ENCODE assay signal across 24 mouse cellular contexts in the genomic region with DNA sequence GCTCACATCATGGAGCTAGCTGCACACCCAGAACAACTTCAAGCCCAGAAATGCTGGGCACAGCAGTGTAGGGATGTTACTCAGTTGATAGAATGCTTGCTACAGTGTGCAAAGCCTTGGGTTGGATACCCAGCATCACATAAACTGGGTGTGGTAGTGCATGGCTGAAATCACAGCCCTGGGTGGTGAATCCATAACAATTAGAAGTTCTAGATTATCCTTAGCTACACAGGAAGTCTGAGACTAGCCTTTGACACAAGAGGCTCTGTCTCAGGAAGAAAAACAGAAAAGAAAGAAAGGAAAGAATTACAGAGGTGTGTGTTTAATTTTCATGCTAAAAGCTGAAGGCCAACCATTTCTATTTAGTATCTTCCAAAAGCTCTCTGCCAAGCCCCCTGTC.
DNase-seq lines count a peak whose midpoint lies in the region; ATAC-seq and TF ChIP-seq lines count a peak whose summit lies in the region.
"Had no signal": no experiment of that assay in that cellular context is flagged by ENCODE, and none has a peak within 500 bp of the region (broad histone marks: within the 10 kb centered on the region; RNA-seq: fewer than 3 reads in every experiment).

No protein-coding gene starts in this region.

- no peak overlapping the region for H3K4me2 ChIP-seq in heart, embryonic 12.5 days
- H3K4me2 ChIP-seq in hindbrain, embryonic 12.5 days (replicated peaks), result no peak overlapping the region
- H3K4me2 ChIP-seq in heart, postnatal 0 days (ENCODE audit: low read depth, low read length), result no peak overlapping the region
- H3K4me2 ChIP-seq: forebrain, embryonic 15.5 days; kidney, embryonic 15.5 days; limb, embryonic 13.5 days; liver, embryonic 11.5 days; lung, embryonic 15.5 days; midbrain, embryonic 15.5 days had no signal

- no peak for TF ChIP-seq CTCF in heart, postnatal 0 days (IDR thresholded peaks at IDR 0.05; ENCODE audit: low read depth)

- H3K4me1 ChIP-seq in heart, embryonic 12.5 days (replicated peaks), result peaks cover 59% of the 10 kb centered on the region
- peaks cover 47% of the 10 kb centered on the region for H3K4me1 ChIP-seq in hindbrain, embryonic 10.5 days (replicated peaks)
- H3K4me1 ChIP-seq in hindbrain, embryonic 12.5 days, result peaks cover 12% of the 10 kb centered on the region
- peaks cover 40% of the 10 kb centered on the region for H3K4me1 ChIP-seq in heart, postnatal 0 days (ENCODE audit: control insufficient read depth, insufficient read depth)
- H3K4me1 ChIP-seq: forebrain, embryonic 15.5 days; kidney, embryonic 15.5 days; limb, embryonic 13.5 days; midbrain, embryonic 15.5 days had no signal

- peaks cover 18% of the 10 kb centered on the region for H3K36me3 ChIP-seq in heart, embryonic 12.5 days
- H3K36me3 ChIP-seq in hindbrain, embryonic 10.5 days, result peaks cover 12% of the 10 kb centered on the region
- H3K36me3 ChIP-seq in hindbrain, embryonic 12.5 days, result no peaks in the 10 kb centered on the region
- H3K36me3 ChIP-seq in heart, postnatal 0 days (replicated peaks; ENCODE audit: control insufficient read depth, insufficient read depth, low read length), result peaks cover 8% of the 10 kb centered on the region; the same call in 1 of the 2 replicates
- H3K36me3 ChIP-seq: forebrain, embryonic 15.5 days; kidney, embryonic 15.5 days; lung, embryonic 15.5 days; midbrain, embryonic 15.5 days had no signal

- no peak for TF ChIP-seq EP300 in heart, postnatal 0 days (IDR thresholded peaks at IDR 0.05; ENCODE audit: low read depth)

- no peaks in the 10 kb centered on the region for H3K9me3 ChIP-seq in heart, embryonic 12.5 days (replicated peaks)
- H3K9me3 ChIP-seq in hindbrain, embryonic 10.5 days, result no peaks in the 10 kb centered on the region
- H3K9me3 ChIP-seq in hindbrain, embryonic 12.5 days (replicated peaks), result no peaks in the 10 kb centered on the region
- no peaks in the 10 kb centered on the region for H3K9me3 ChIP-seq in heart, postnatal 0 days (replicated peaks; ENCODE audit: control insufficient read depth, low read length)
- H3K9me3 ChIP-seq: forebrain, embryonic 15.5 days; kidney, embryonic 15.5 days; limb, embryonic 13.5 days; lung, embryonic 15.5 days; midbrain, embryonic 10.5 days; midbrain, embryonic 15.5 days had no signal

- ATAC-seq in heart, embryonic 12.5 days (ENCODE audit: insufficient number of reproducible peaks, low FRiP score), result no peak; the same call in 1 of the 2 replicates
- no peak for ATAC-seq in hindbrain, embryonic 12.5 days (ENCODE audit: low FRiP score)
- ATAC-seq in heart, postnatal 0 days (ENCODE audit: insufficient read depth, low read depth), result no peak
- ATAC-seq: forebrain, embryonic 15.5 days; hindbrain, embryonic 16.5 days; midbrain, embryonic 15.5 days had no signal

- no peak overlapping the region for H3K9ac ChIP-seq in heart, embryonic 12.5 days
- H3K9ac ChIP-seq in hindbrain, embryonic 12.5 days, result no peak overlapping the region
- no peak overlapping the region for H3K9ac ChIP-seq in heart, postnatal 0 days (replicated peaks; ENCODE audit: low read depth, low read length)
- H3K9ac ChIP-seq: forebrain, embryonic 15.5 days; kidney, embryonic 15.5 days; limb, embryonic 13.5 days; lung, embryonic 15.5 days; midbrain, embryonic 15.5 days had no signal

- H3K27me3 ChIP-seq in heart, embryonic 12.5 days (replicated peaks), result no peaks in the 10 kb centered on the region
- no peaks in the 10 kb centered on the region for H3K27me3 ChIP-seq in hindbrain, embryonic 10.5 days (ENCODE audit: insufficient read depth, poor library complexity, severe bottlenecking)
- no peaks in the 10 kb centered on the region for H3K27me3 ChIP-seq in hindbrain, embryonic 12.5 days
- H3K27me3 ChIP-seq in heart, postnatal 0 days (ENCODE audit: control insufficient read depth, insufficient read depth, low read length), result no peaks in the 10 kb centered on the region
- H3K27me3 ChIP-seq: forebrain, embryonic 15.5 days; kidney, embryonic 15.5 days; limb, embryonic 13.5 days; lung, embryonic 15.5 days; midbrain, embryonic 15.5 days had no signal

- no peak for DNase-seq in heart, adult 18-20 months
- DNase-seq in hindbrain, embryonic 10.5 days (ENCODE audit: low spot score), result no peak
- no peak for DNase-seq in heart, postnatal 0 days (ENCODE audit: low spot score)
- no peak for DNase-seq in layer of hippocampus, postnatal 25 days (ENCODE audit: extremely low spot score in 1 of 2, low spot score in 1 of 2)
- DNase-seq: adrenal gland, postnatal 10 days; B cell, adult 2 months; cerebellum, adult 8-10 months; cerebellum, postnatal 25 days; gastrocnemius, postnatal 25 days; kidney, adult 18-20 months; kidney, postnatal 25 days; spleen, adult 18-20 months; thymus, postnatal 14 days had no signal

- no peak overlapping the region for H3K4me3 ChIP-seq in heart, embryonic 12.5 days
- H3K4me3 ChIP-seq in hindbrain, embryonic 10.5 days, result no peak overlapping the region
- no peak overlapping the region for H3K4me3 ChIP-seq in hindbrain, embryonic 12.5 days
- no peak overlapping the region for H3K4me3 ChIP-seq in heart, postnatal 0 days (ENCODE audit: low read depth, low read length)
- H3K4me3 ChIP-seq: forebrain, embryonic 15.5 days; kidney, embryonic 15.5 days; left cerebral cortex, adult 2 months; limb, embryonic 13.5 days; lung, embryonic 15.5 days; midbrain, embryonic 10.5 days; midbrain, embryonic 15.5 days had no signal

- peak overlapping the region; percentile 41; the same call in 1 of the 2 replicates for H3K27ac ChIP-seq in heart, embryonic 12.5 days (ENCODE audit: poor library complexity, severe bottlenecking)
- peak overlapping the region; percentile 67; the same call in 1 of the 2 replicates for H3K27ac ChIP-seq in hindbrain, embryonic 10.5 days
- H3K27ac ChIP-seq in hindbrain, embryonic 12.5 days, result no peak overlapping the region
- H3K27ac ChIP-seq in heart, postnatal 0 days (ENCODE audit: low read depth), result peak overlapping the region; percentile 70
- H3K27ac ChIP-seq: forebrain, embryonic 15.5 days; kidney, embryonic 15.5 days; left cerebral cortex, adult 2 months; limb, embryonic 13.5 days; lung, embryonic 15.5 days; midbrain, embryonic 10.5 days; midbrain, embryonic 15.5 days had no signal
